Mouse (Mus musculus) B cell, adult 2 months (primary cell): ENCODE data around the gene Wdr43.
A peak's percentile ranks its signal among the peaks of the same experiment; 100 is the strongest.

Experiments
- DNase-seq, 2 experiments: peaks; one replicate each; pipeline ENCODE4 v3.0.0; 2022

Wdr43 gene

GRCm38 (mm10) chr17:71663491-71663890 is 47.8 kb downstream of the Wdr43 start:
- no peak for DNase-seq

GRCm38 (mm10) chr17:71664172-71664571 is 48.5 kb downstream of the Wdr43 start:
- no peak for DNase-seq

- DNase-seq: no peak
These were observed 49.5 kb downstream of the Wdr43 start for GRCm38 (mm10) chr17:71665201-71665600.

- no peak for DNase-seq
These were observed 53.8 kb downstream of the Wdr43 start for GRCm38 (mm10) chr17:71669511-71669910.

- peak; percentile 62 to 65 for DNase-seq
These were observed 56.3 kb downstream of the Wdr43 start for GRCm38 (mm10) chr17:71671840-71672546.

- no peak for DNase-seq
These were observed 57.4 kb downstream of the Wdr43 start, which contains the start of gene Togaram2 for GRCm38 (mm10) chr17:71673092-71673491. Togaram2 (plus strand) TSS chr17:71673261.

GRCm38 (mm10) chr17:71673936-71674335 is 58.2 kb downstream of the Wdr43 start:
- DNase-seq: no peak

- no peak for DNase-seq
These were observed 59.2 kb downstream of the Wdr43 start for GRCm38 (mm10) chr17:71674886-71675285.

GRCm38 (mm10) chr17:71681666-71682065 is 66.0 kb downstream of the Wdr43 start:
- no peak for DNase-seq

- no peak for DNase-seq
These were observed 66.7 kb downstream of the Wdr43 start for GRCm38 (mm10) chr17:71682379-71682778.

- DNase-seq: no peak
These were observed 67.6 kb downstream of the Wdr43 start for GRCm38 (mm10) chr17:71683281-71683680.

- peak; percentile 52 to 55 for DNase-seq
These were observed 68.5 kb downstream of the Wdr43 start for GRCm38 (mm10) chr17:71684103-71684608.

- no peak for DNase-seq
These were observed 71.7 kb downstream of the Wdr43 start for GRCm38 (mm10) chr17:71687436-71687835.

GRCm38 (mm10) chr17:71689903-71690302 is 74.2 kb downstream of the Wdr43 start:
- DNase-seq: no peak

GRCm38 (mm10) chr17:71691361-71691875 is 75.7 kb downstream of the Wdr43 start:
- DNase-seq: no peak

- no peak for DNase-seq
These were observed 77.6 kb downstream of the Wdr43 start for GRCm38 (mm10) chr17:71693313-71693712.

GRCm38 (mm10) chr17:71693780-71694179 is 78.1 kb downstream of the Wdr43 start:
- peak; percentile 45 to 52 for DNase-seq

GRCm38 (mm10) chr17:71695151-71695550 is 79.5 kb downstream of the Wdr43 start:
- DNase-seq: no peak

- no peak for DNase-seq
These were observed 80.1 kb downstream of the Wdr43 start for GRCm38 (mm10) chr17:71695716-71696315.

- no peak for DNase-seq
These were observed 80.7 kb downstream of the Wdr43 start for GRCm38 (mm10) chr17:71696396-71696795.

- no peak for DNase-seq
These were observed 82.4 kb downstream of the Wdr43 start for GRCm38 (mm10) chr17:71697896-71698618.

- DNase-seq: no peak
These were observed 82.9 kb downstream of the Wdr43 start for GRCm38 (mm10) chr17:71698619-71698956.

GRCm38 (mm10) chr17:71705113-71705512 is 89.4 kb downstream of the Wdr43 start:
- no peak for DNase-seq
